Mouse (Mus musculus) forebrain, embryonic 15.5 days (tissue): ENCODE results near the gene Ccdc78. TPM values are rescaled to one million over a fixed set of nuclear protein-coding genes. Genes with fewer than 3 reads are reported as not detected.
"Not testable (repeated sequence)": the region's sequence is repeated elsewhere in the genome, so short reads cannot be mapped to it uniquely, and the experiment has no call there.

Source experiments
- ATAC-seq: fragments of 200-750 bp; cut with Nextera tagmentation; replicated peaks from 2 replicates; pipeline ENCODE4 v1.8.0; 2017; ENCODE audit warnings: mild to moderate bottlenecking, moderate TSS enrichment, moderate library complexity
- H3K27ac ChIP-seq: fragments of 300-500 bp; sonication (generic); replicated peaks from 2 replicates; pipeline ENCODE4 v1.5.1; 2015; ENCODE audit warnings: mild to moderate bottlenecking, inconsistent platforms
- H3K27me3 ChIP-seq: fragments of 300-500 bp; sonication (generic); 2 replicates; pipeline ENCODE4 v1.6.1; 2015; ENCODE audit warnings: inconsistent platforms
- H3K36me3 ChIP-seq: fragments of 300-500 bp; sonication (generic); 2 replicates; pipeline ENCODE4 v1.6.1; 2015; ENCODE audit warnings: mild to moderate bottlenecking, inconsistent platforms
- H3K4me1 ChIP-seq: fragments of 300-500 bp; sonication (generic); 2 replicates; pipeline ENCODE4 v1.6.1; 2015; ENCODE audit warnings: inconsistent platforms
- H3K4me2 ChIP-seq: fragments of 300-500 bp; sonication (generic); replicated peaks from 2 replicates; pipeline ENCODE4 v1.6.1; 2015; ENCODE audit warnings: mild to moderate bottlenecking, inconsistent platforms
- H3K4me3 ChIP-seq: fragments of 300-500 bp; sonication (generic); 2 replicates; pipeline ENCODE4 v1.5.1; 2015; ENCODE audit warnings: mild to moderate bottlenecking, inconsistent platforms
- H3K9ac ChIP-seq: fragments of 300-500 bp; sonication (generic); replicated peaks from 2 replicates; pipeline ENCODE4 v1.6.1; 2015; ENCODE audit warnings: mild to moderate bottlenecking, inconsistent platforms
- H3K9me3 ChIP-seq: fragments of 300-500 bp; sonication (generic); 2 replicates; pipeline ENCODE4 v1.6.1; 2016; ENCODE audit warnings: inconsistent platforms
- WGBS: fragments of 180-500 bp; shearing (Covaris S2); methylation state at CpG from one replicate; pipeline ENCODE4 v1.1.7; 2015; ENCODE audit warnings: mixed read lengths; 5-methylcytosine and 5-hydroxymethylcytosine counted together
- polyA plus RNA-seq: library from polyadenylated mRNA; unstranded; fragments of >200 nt; fragmentation: Nextera tagmentation; extraction: Ambion mirVana; gene quantifications from 2 replicates; pipeline ENCODE4 v1.2.1, GENCODE M21; 2015

The Ccdc78 gene
- polyA plus RNA-seq, 1 experiment from 2014 or later: 0.17 TPM

- H3K4me1 ChIP-seq: peaks cover 25% of the 10 kb centered on the region
- no peaks in the 10 kb centered on the region for H3K36me3 ChIP-seq
- peak overlapping the region; percentile 20; the same call in 1 of the 2 replicates for H3K9ac ChIP-seq
- peak overlapping the region; percentile 86 for H3K27ac ChIP-seq
- WGBS: 9% methylated on average over 10 of the region's 10 CpGs
- ATAC-seq: peak; percentile 87
- no peaks in the 10 kb centered on the region for H3K9me3 ChIP-seq
- H3K27me3 ChIP-seq: no peaks in the 10 kb centered on the region
- no peak overlapping the region for H3K4me3 ChIP-seq
- H3K4me2 ChIP-seq: peak overlapping the region; percentile 28
These were observed 16.6 kb downstream of the Ccdc78 start for GRCm38 (mm10) chr17:25802825-25803517.

- WGBS: 93% methylated on average over 4 of the region's 4 CpGs
- Histone ChIP-seq H3K4me1 (peaks cover 46% of the 10 kb centered on the region), H3K4me2 (no peak overlapping the region), H3K27me3 (no peaks in the 10 kb centered on the region), H3K4me3 (no peak overlapping the region), H3K9ac (no peak overlapping the region), H3K36me3 (no peaks in the 10 kb centered on the region), H3K27ac (no peak overlapping the region), H3K9me3 (no peaks in the 10 kb centered on the region)
- ATAC-seq: no peak
These were observed 20.1 kb downstream of the Ccdc78 start for GRCm38 (mm10) chr17:25806507-25806906.

- H3K27ac ChIP-seq, H3K4me3 ChIP-seq, ATAC-seq, H3K9ac ChIP-seq, H3K9me3 ChIP-seq, H3K27me3 ChIP-seq, H3K4me2 ChIP-seq, H3K36me3 ChIP-seq: not testable (repeated sequence)
- 49% methylated on average over 2 of the region's 2 CpGs for WGBS
- H3K4me1 ChIP-seq: peaks cover 43% of the 10 kb centered on the region
These were observed 21.1 kb downstream of the Ccdc78 start for GRCm38 (mm10) chr17:25807452-25807851.

GRCm38 (mm10) chr17:25808028-25808427 is 21.6 kb downstream of the Ccdc78 start:
- H3K27me3 ChIP-seq: no peaks in the 10 kb centered on the region
- 45% methylated on average over 5 of the region's 5 CpGs for WGBS
- H3K36me3 ChIP-seq: no peaks in the 10 kb centered on the region

GRCm38 (mm10) chr17:25808789-25809605 is 22.6 kb downstream of the Ccdc78 start, which contains the start of gene Fbxl16:
TSS of gene Fbxl16 (plus strand) at chr17:25809085.
- under 1% methylated on average over 93 of the region's 100 CpGs for WGBS
- Histone ChIP-seq H3K9ac (peak within 1 kb of the TSS; percentile 99), H3K27me3 (no peaks in the 10 kb centered on the region), H3K27ac (peak within 1 kb of the TSS; percentile 98), H3K4me2 (peak within 1 kb of the TSS; percentile 89), H3K9me3 (no peaks in the 10 kb centered on the region), H3K4me1 (peaks cover 42% of the 10 kb centered on the region), H3K4me3 (peak within 1 kb of the TSS; percentile 99), H3K36me3 (no peaks in the 10 kb centered on the region)
- ATAC-seq: peak; percentile 86

More at GRCm38 (mm10) chr17:25808028-25808427, 21.6 kb downstream of the Ccdc78 start:
- H3K4me1 ChIP-seq: peaks cover 43% of the 10 kb centered on the region
- no peaks in the 10 kb centered on the region for H3K9me3 ChIP-seq
- peak overlapping the region; percentile 89 for H3K4me2 ChIP-seq
- peak overlapping the region; percentile 99 for H3K4me3 ChIP-seq
- peak; percentile 2; the same call in 1 of the 2 replicates for ATAC-seq
- peak overlapping the region; percentile 99 for H3K9ac ChIP-seq
- H3K27ac ChIP-seq: peak overlapping the region; percentile 98

GRCm38 (mm10) chr17:25809606-25810340 is 23.4 kb downstream of the Ccdc78 start:
- Histone ChIP-seq H3K27me3 (no peaks in the 10 kb centered on the region), H3K4me1 (peaks cover 47% of the 10 kb centered on the region), H3K27ac (peak overlapping the region; percentile 98), H3K4me2 (peak overlapping the region; percentile 89), H3K36me3 (no peaks in the 10 kb centered on the region), H3K4me3 (peak overlapping the region; percentile 99), H3K9ac (peak overlapping the region; percentile 99), H3K9me3 (no peaks in the 10 kb centered on the region)
- 6% methylated on average over 25 of the region's 25 CpGs for WGBS
- peak; percentile 53 for ATAC-seq

GRCm38 (mm10) chr17:25810890-25811289 is 24.5 kb downstream of the Ccdc78 start:
- peaks cover 47% of the 10 kb centered on the region for H3K4me1 ChIP-seq
- H3K9ac ChIP-seq: no peak overlapping the region
- no peaks in the 10 kb centered on the region for H3K9me3 ChIP-seq
- peak overlapping the region; percentile 99; the same call in 1 of the 2 replicates for H3K4me3 ChIP-seq
- no peaks in the 10 kb centered on the region for H3K36me3 ChIP-seq
- no peak for ATAC-seq
- no peak overlapping the region for H3K27ac ChIP-seq
- WGBS: 82% methylated on average over 4 of the region's 4 CpGs
- peak overlapping the region; percentile 89 for H3K4me2 ChIP-seq
- H3K27me3 ChIP-seq: no peaks in the 10 kb centered on the region

- Histone ChIP-seq H3K9me3 (no peaks in the 10 kb centered on the region), H3K36me3 (peaks cover 16% of the 10 kb centered on the region), H3K4me3 (peak overlapping the region; percentile 16), H3K27ac (no peak overlapping the region), H3K4me1 (peaks cover 40% of the 10 kb centered on the region), H3K9ac (peak overlapping the region; percentile 28), H3K4me2 (peak overlapping the region; percentile 35), H3K27me3 (peaks cover 8% of the 10 kb centered on the region)
- ATAC-seq: no peak
- WGBS: 2% methylated on average over 20 of the region's 20 CpGs
These were observed 27.1 kb downstream of the Ccdc78 start for GRCm38 (mm10) chr17:25813471-25813870.

GRCm38 (mm10) chr17:25817662-25818061 is 31.3 kb downstream of the Ccdc78 start:
- no peak overlapping the region for H3K4me2 ChIP-seq
- 93% methylated on average over 11 of the region's 11 CpGs for whole genome bisulfite sequencing
- H3K9me3 ChIP-seq: no peaks in the 10 kb centered on the region
- peaks cover 22% of the 10 kb centered on the region for H3K27me3 ChIP-seq
- H3K4me3 ChIP-seq: no peak overlapping the region
- ATAC-seq: no peak
- H3K9ac ChIP-seq: no peak overlapping the region
- H3K4me1 ChIP-seq: peaks cover 18% of the 10 kb centered on the region
- H3K36me3 ChIP-seq: peaks cover 27% of the 10 kb centered on the region
- H3K27ac ChIP-seq: no peak overlapping the region

- Histone ChIP-seq H3K9me3 (no peaks in the 10 kb centered on the region), H3K27me3 (peaks cover 22% of the 10 kb centered on the region), H3K4me1 (peaks cover 13% of the 10 kb centered on the region), H3K27ac (no peak overlapping the region), H3K9ac (no peak overlapping the region), H3K4me3 (no peak overlapping the region), H3K36me3 (peaks cover 27% of the 10 kb centered on the region), H3K4me2 (no peak overlapping the region)
- 10% methylated on average over 46 of the region's 46 CpGs for WGBS
- ATAC-seq: no peak
These were observed 32.7 kb downstream of the Ccdc78 start for GRCm38 (mm10) chr17:25818851-25819780.

- Histone ChIP-seq H3K9me3 (no peaks in the 10 kb centered on the region), H3K4me1 (peaks cover 47% of the 10 kb centered on the region), H3K9ac (peak within 1 kb of the TSS; percentile 68), H3K4me2 (peak within 1 kb of the TSS; percentile 88), H3K27ac (peak within 1 kb of the TSS; percentile 70), H3K36me3 (peaks cover 23% of the 10 kb centered on the region), H3K4me3 (peak within 1 kb of the TSS; percentile 68), H3K27me3 (peaks cover 15% of the 10 kb centered on the region)
- ATAC-seq: peak; percentile 73
- WGBS: 0% methylated on average over 18 of the region's 18 CpGs
These were observed 37.1 kb downstream of the Ccdc78 start, which contains the start of gene Wdr24 for GRCm38 (mm10) chr17:25823452-25823851. TSS of gene Wdr24 (plus strand) at chr17:25823627.
